Mouse (Mus musculus): ENCODE measurements around the gene Dram1. TPM values are rescaled to one million over a fixed set of nuclear protein-coding genes. Genes with fewer than 3 reads are reported as not detected.

Gene Dram1
- total RNA-seq, 4 experiments from 2014 or later = 2.2 to 4.1 (median 3.2) TPM

DNA sequence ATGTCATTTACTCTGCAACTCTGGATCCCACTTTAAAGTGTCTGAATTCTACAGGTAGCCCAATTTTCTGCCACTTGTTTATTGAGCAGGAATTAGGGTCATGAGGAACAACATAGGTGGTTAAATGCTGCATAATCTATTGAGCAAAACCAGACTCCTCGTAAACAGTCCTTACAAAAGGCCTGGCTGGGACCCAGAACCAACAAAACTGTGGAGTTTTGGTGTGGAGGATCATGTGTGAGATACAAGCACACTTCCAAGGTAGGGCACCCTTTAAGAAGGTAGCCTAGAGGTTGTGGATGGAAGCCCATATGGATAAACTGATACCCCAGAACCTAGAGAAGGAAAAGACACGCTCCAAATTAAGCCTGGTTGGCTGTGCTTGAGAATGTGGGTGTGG, 28.2 kb downstream of the Dram1 start:
- DNase-seq (ENCODE audit: low spot score) = no peak

DNA sequence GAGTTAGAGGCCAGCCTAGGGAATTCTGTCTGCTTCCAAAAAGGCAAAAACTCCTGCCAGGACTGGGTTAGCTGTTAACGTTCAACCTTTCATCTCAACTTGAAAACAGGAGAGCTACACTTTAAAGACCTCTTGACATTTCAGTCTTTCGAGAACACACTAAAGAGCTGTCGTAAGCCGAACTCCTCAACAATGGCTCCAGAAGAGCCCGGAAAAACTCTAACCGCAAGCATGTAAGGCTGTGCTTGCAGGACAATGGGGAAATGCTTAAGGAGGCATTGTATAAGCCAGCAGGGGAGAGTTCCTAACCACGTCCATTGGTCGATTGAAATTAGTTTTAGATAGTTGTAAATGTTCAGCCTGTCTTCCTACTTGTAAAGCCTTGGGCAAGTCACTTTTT, 29.1 kb downstream of the Dram1 start:
- DNase-seq (ENCODE audit: low spot score) = no peak

DNA sequence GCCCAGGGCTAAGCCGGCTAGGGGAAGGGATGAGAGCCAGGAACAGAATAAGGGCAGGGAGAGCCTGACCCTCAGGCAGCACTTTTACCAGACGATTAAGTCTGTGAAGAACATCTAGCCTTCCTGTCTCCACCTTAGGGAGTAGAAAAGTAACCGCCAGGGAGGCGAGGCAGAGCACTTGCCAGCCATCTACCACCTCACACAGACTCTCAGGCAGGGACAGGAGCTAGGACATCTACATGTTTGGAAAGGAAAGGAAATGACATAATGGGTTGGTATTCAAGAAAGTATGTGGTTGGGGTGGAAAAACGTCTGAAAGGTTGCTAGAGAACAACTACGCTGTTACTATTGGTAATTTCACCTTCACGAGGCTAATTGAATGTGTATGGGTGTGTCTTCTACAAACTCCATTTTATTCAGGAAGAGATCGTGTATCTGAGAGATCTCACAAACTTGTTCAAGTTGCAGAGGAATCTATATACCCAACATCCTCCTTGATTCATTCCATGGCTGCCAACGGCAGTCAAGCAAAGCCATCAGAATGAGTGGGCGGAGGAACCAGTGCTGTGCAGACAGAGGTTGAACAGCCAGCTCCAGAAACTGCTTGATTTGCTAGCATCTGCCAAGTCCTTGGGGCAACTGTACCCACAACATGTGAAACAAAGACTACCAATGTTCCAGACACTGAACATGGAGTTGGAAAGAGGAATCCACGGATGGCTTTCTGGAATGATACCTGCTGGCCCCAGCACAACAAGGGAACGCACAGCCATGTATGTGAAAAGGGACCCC, 32.2 kb downstream of the Dram1 start:
- DNase-seq (ENCODE audit: low spot score) = no peak

DNA sequence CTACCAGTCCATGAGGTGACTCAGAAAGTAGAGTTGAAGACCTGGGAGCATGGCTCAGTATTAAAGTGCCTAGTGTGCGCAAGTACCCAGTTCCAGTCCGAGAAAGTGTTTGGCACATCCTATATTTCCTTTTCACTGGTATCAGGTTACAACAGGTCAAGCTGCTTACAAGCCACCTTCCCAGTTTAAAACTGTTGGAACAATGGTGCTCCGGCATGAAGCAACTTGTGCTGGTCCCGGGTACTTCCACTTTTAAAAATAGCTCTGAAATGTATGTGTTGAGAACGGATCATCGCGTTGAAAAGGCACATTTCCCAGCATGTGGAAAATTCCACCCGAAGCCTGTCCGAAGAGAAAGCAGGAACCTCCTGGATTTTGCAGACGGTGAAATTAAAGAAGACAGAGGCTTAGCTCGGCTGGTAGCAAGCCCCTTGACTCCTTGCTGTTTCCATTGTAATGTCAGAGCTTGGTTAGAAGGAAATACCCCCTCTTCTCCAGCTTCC, 32.9 kb downstream of the Dram1 start:
- no peak for DNase-seq (ENCODE audit: low spot score)

DNA sequence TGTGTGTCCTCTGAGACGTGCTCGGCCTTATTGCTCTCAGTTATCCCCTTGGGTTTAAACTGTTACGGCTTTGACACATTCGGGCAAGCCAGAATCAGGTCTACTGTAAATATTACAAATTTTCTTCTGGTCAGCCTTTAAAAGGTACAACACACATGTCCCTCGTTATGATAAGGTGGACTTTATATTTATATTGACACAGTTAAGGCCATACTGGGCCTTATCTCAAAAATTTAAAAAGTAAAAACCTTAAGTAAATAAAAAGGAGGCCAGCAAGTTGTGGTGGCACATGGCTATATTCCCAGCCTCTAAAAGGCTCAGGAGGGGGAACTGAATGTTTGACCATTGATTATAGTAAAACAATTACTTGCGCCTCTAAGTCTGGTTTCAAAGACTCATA, 37.5 kb downstream of the Dram1 start:
- no peak for DNase-seq (ENCODE audit: low spot score)

DNA sequence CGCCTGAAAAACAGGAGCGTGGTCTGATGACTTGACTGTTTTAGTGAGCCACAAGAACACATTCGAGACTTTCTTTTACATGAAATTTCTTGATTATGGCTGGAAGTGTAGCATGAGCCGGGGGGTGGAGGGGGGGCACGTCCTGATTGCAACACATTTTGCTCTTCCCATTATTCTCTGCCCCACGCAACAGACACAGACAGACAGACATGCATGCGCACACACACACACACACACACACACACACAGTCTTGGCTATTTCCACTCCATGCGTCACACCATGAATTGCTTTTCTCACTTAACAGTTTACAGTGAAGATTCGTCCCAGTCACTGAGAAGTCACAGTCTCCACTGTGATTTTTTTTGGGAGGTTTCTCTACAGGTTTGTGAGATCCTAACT, 38.2 kb downstream of the Dram1 start:
- DNase-seq (ENCODE audit: low spot score) = no peak

DNA sequence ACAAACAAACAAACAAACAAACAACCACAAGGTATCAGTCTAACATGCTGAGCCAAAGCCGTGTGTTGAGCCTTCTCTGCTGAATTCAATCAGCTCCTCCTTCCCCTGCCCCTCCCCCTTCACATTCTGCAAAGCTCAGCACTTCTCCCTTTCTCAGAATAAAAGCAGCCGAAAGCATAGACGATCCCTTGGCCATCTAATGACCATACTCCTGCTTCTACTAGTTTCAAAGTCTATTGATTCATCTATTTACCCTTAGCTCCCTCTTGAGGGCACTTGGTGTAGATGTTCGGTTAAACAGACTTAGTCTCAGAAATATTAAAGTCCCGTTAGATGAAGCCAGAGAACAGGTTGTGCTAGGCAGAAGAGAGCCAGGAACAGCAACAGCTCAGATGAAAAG, 48.2 kb downstream of the Dram1 start:
- no peak for DNase-seq (ENCODE audit: low spot score)

DNA sequence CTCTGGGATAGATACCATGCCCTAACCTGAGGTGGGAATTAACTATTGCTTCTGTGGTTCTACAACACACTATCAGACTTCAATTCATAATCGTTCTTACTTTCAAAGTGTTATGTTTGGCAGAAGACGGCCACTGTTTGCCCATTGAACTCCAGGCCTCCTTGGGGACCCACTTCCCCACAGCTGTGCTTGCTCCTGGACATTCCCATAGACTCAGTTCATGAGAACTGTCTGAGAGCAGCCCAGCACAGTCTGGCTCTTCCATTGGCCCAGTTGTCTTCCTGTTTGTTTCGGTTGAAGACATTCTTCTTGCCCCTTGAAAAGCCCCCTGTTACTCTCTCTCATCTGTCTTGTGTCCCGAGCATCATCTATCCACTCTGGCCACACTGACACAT, 50.8 kb downstream of the Dram1 start:
- DNase-seq (ENCODE audit: low spot score) = no peak

DNA sequence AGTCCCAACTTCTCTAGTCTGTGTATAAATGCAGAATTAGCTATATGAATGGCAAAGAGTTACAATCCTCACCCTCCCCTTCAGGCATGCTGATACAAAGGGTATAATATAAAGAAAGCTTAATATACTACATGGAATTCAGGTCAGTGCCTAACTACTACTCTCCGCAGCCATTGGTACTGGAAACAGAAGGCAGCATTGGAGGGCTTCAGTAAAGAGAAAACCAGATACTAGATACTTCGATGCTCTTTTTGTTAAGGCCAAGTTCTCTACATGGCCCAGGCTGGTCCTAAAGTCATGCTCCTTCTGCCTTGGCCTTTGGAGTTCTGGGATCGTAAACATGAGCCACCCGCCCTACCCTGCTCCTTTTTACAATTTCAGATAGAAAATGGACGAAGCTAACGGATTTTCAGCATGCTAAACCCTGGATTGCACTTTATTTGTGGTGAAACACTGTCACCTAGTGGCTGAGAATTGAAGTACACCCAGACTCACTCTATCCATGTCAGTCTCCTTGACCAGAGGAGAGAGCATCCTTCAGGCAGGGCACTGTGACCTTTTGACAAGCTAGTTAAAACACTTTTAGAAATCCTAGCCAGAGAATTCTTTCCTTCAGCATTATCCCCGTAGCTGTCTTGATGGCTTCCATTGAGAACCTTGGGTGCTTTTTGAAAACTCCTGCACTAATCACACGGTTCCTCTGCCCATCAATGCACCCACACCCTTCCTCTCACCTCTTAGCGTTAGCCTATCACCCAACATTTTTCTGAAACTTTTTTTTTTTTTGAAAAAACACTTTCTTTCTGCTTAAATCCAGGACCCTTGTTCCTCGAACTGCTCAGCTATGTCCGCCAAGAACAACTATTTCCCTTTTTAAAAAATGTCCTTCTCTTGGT, 51.5 kb downstream of the Dram1 start:
- peak; percentile 87 for DNase-seq (ENCODE audit: low spot score)

DNA sequence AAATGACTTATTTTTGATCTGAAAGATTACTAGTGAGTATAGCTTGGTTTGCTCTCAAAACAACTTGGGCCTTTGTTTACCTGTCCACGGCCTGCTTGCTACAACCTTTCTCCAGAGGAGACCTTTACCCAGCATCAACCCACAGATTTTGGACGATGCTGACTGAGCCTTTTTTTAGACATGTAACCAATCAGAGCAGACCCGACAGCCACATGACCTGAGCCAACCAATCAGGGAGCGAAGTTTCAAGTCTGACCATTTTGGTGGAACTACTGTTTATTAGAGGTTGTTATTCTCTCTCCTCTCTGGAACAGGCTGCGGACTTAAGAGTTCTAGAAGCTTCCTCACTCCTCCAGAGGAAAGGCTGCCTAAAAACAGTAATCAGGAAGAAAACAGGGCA, 57.1 kb downstream of the Dram1 start:
- no peak for DNase-seq (ENCODE audit: low spot score)

DNA sequence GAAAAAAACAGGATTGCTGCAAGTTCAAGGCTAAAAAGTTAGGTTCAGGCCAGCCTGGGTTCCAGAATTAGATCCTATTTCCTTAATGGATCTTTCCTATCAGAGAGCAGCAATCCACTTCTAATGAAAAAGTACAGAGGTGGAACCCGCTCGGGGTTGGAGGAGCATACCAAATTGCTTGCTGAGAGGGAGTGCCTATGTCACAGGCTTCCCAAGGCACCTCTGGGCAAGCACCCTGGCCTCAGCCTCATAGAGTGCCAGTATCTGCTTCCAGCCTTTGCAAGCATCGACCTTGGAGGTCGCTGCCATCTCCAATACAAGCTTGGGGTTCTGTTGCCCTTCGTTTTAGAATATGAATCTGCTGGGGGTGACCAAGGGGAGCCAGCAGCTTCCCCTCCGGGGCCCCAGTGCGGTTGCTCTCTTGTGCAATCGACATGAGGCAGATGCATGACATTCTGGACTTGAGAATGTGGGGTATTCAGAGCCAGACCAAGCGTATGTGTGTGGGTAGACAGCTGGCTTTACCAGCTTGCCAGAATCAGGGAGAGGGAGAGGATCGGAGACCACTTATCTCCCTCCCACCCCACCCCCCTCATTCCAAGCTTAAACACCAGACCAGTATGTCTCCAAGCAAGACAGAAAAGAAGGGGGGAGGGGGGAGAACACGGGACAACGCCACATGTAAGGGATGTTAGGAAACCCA, 58.0 kb downstream of the Dram1 start:
- no peak for DNase-seq (ENCODE audit: low spot score)

DNA sequence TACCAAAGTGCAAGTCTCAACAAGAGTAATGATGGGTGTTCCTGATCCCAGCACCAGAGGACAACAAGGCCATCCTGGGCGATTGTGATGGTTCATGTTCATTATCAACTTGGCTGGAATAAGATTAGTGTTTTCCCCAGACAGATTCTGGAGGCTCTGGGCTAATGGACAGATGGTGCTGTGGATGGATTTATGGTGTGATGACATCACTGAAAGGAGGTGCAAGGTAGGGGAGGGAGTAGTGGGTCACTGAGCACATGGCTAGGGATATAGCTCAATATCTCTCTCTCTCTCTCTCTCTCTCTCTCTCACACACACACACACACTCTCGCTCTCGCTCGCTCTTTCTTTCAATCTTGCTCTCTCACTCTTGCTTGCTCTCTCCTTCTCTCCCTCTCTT, 60.7 kb downstream of the Dram1 start:
- DNase-seq (ENCODE audit: low spot score) = no peak

DNA sequence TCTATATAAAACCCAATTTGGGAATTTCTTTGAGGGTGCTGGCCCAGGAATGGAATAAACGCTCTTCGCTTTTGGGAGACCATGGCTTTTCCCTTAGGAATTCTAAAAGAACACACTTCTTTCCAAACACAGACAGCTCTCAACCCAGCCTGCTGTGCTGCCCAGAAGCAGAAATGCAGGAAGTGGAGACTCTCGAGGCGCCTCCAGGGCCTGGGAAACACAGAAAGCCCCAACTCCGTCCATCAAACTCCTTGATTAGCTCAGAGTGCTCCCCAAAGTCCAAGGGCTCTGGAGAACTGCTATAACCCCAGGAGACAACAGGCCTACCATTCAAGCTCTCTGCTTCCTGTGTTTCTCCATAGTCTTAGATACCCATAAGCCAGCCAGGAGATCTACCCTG, 61.7 kb downstream of the Dram1 start:
- no peak for DNase-seq (ENCODE audit: low spot score)

DNA sequence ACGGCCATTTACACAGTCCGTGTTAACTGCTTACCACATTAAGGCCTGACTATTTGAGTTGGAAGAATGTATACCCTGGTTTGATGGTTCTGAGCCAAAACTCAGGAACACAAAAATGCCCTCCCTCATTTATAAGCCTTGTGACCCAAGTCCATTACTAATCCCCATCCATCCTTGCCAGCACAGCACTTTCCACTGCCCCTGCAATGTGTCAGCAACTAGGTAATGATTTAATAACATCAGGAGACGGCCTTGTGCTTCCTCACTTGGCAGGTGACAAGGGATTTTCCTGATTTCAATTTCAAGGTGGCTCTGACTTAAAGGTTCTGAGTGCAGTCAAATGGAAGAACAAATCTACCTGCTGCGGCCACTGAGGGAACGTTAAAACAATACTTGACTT, 64.0 kb downstream of the Dram1 start:
- no peak for DNase-seq (ENCODE audit: low spot score)

DNA sequence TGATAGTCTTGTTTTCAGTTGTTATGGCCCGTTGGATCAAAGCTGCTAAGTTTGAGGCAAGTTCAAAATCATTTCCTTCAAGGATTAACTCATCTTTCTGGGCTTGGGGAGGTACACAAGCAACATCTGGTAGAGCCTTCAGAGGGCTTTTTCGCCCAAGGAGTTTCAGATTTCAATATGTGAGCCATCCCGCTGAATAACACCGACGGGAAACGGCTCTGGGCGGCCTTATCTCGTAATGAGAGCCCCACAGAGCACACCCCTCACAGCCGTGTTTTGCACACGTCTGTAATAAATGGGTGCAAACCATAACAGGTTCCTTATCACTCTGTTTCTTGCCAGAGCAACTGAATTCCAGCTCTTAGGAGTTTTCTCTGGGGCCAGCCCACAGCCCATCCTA, 69.0 kb downstream of the Dram1 start:
- DNase-seq (ENCODE audit: low spot score) = no peak

DNA sequence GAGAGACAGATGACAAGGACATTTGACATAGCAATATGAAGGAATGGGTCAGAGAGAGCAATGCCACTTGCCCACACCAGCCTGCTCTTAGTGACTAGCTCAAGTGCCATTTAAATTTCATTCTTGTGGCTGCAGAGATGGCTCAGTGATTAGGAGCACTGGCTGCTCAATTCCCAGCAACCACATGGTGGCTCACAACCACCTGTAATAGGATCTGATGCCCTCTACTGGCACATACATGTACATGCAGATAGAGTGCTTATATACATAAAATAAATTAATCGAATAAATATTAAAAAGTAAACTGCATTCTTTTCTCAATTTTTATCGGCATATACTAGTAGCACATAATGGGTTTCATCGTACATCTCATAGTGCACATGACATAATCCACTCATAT, 72.6 kb downstream of the Dram1 start:
- no peak for DNase-seq (ENCODE audit: low spot score)

DNA sequence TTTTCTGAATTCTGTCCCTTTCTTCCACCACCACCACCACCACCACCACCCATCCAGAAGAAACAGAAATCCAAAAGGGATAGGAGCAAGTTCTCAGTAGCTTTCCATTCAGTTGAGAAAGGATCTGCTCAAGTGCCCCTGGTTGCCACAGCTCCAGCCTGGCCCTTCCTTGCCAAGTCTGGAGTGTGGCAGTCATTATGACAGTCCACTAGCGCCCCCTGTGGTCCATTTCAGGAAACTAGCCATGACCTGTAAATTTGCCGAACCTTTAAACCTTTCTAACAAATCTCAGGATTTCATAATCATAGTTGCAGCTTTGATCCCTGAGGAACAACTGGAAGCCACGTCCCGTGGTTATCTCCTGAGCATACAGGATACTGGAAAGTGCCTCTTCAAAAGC, 74.6 kb downstream of the Dram1 start:
- DNase-seq (ENCODE audit: low spot score) = peak; percentile 74

DNA sequence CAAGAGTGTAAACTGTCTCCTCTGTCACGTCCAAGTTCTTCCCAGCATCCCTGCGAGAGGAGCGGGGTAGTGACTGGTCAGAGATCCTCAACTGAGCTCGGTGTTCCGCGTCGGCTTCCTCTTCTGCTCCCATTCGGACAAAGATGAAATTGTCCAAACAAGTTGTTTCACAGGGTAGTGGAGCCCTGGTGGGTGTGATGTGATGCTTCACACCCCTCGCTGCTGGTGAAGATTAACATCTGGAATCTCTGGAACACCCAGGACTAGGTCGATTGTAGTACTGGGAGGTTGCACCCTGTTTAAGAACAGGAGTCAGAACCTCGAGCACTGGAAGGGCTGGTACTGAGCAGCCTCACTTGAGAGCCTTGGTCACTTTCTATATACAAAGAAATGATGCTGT, 75.8 kb downstream of the Dram1 start:
- peak; percentile 26 for DNase-seq (ENCODE audit: low spot score)

DNA sequence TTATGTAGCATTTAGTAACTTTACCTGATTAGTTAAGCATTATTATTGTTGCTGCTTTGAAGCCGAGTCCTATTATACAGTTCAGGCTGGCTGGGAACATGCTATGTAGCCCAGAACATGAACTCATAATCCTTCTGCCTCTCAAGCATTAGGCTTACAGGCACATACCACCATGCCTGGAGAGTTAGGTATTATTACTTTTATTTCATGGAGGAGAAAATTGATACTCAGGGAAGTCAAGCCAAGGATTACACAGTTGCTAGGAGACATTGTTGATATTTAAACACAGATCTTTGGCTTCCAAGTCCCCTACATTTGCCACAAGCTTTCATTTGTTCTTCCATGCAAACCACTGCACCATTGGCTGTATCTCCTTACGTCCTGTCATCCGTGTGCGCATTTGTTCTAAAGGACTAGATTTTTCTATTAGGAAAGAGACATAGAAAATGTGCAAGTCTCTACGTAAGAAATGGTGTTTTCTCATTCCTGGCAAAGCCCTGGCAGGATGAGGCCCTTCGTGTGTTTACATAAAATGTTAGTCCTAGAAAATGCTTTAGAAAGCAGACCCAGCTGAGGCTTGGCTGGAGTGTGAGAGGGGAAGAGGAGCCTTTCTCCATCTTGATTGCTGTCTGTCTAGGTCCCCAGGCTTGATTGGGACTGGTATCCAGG, 76.9 kb downstream of the Dram1 start:
- no peak for DNase-seq (ENCODE audit: low spot score)

DNA sequence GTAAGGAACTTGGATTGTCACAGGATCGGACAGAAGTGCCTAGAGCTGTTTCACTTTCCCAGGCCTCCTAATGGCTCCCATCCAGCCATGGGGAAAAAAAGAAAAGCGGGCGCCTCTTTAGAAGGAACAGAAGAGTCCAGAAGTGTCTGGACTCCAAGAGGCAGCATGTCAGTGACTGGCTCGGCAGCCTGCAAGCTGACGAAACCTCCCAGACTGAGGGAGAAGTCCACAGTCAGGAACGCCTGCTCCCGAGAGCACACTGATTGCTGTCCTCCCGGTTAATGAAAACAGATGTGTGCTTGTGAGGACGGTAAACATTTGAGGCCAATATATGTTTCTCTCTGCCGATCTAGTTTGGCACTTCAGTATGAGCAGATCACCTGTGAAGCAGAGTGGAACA, 81.9 kb downstream of the Dram1 start:
- peak; percentile 30 for DNase-seq (ENCODE audit: low spot score)

DNA sequence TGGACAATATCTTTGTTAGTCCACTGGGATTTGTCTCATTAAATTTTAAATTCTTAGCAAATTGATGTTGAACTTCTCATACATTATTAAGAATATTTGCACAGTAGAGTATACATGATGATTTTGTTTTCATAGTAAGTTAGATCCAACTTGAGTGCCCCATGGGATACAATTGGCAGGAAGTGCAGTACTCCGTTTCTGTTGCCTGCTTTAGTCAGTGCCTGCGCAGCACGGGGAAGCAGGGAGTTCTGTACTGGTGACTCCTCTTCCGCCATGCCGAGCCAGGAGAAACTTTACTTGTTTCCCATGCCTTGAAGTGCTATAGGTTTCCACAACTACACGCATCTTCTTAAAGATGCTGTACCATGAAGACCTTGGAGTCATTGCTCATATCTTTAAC, 83.8 kb downstream of the Dram1 start:
- DNase-seq (ENCODE audit: low spot score) = peak; percentile 53

DNA sequence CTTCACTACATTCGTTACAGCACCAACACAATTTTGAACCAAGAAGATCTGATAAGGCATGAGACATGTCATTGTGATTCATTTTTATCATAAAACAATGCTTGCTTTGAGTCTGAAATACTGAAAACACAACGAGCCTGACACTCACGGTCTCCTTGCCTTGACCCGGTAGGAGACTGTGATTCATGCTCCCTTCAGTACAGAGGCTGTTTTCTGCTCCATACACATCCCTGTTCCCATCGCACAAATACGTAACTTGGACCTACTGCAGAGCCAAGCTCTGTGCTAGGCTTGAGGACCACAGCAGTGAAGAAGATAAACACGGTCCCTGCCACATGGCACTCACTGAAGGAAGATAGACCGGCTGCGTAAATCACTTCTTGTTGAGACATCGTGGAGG, 90.8 kb downstream of the Dram1 start:
- DNase-seq (ENCODE audit: low spot score) = no peak
